Mouse (Mus musculus): ENCODE measurements at regions not wholly inside any gene's neighbourhood (a gene's known extent, or its start where the extent isn't known, plus 50 kb on each side); places are given as distances from the start of the nearest gene placed in this dataset.

GRCm38 (mm10) chr9:67154062-67154461, 104.9 kb upstream of the Tpm1 start:
- no peak for TF ChIP-seq CTCF (conservative IDR thresholded peaks at IDR 0.05; ENCODE audit: low read length)
- TF ChIP-seq POU5F1 (IDR thresholded peaks at IDR 0.05; ENCODE audit: borderline replicate concordance, low read length) = no peak
- TF ChIP-seq NANOG (IDR thresholded peaks at IDR 0.05; ENCODE audit: borderline replicate concordance, low read length) = no peak
